Mouse (Mus musculus): ENCODE data around the gene Kcna6.

Kcna6 gene

DNA sequence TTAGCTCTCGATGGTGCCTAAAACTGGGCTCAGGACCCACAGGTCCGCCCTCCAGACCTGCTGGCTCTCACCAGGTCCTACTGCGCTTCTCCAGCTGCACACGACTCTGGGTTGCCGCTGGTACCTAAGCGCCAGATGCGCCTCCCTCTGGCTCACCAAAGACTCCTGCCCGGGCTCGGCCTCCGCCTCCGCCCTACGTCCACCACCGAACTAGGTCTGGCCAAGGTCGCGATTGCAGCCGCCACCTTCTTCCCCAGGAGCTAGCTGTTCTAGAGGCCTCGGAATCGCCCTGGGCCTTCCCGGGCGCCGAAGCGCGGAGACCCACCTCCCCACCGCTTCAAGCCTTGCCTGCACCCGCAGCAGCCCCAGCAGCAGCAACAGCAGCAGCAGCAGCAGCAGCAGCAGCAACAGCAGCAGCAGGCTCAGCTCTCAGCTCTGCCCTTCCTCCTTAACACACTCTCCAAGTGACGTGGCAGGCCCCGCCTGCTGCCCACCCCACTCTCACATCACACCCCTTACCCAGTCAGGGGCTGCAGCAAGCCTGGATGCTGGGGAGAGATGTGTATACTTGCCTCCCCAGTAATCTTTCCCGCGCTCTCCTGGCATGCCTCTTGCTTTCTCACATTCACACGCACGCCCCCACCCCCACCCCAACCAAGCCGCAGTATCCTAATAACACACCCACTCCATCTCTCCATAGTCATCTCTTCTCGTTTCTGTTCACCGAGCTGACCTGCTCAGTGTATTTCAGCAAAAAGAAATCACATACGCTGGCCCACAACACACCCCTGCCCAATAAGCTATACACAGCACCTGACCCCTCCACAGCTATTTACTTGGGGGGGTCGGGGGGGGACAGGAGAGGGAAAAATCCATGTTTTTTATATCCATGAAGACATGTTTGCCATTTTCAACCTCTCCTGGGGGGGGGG is at the start of gene Kcna6:
Gene Kcna6, minus strand, starts transcription at position 464 of the 932 bp plus-strand sequence.
- no peak for DNase-seq (ENCODE audit: low spot score in 2 of 2)

DNA sequence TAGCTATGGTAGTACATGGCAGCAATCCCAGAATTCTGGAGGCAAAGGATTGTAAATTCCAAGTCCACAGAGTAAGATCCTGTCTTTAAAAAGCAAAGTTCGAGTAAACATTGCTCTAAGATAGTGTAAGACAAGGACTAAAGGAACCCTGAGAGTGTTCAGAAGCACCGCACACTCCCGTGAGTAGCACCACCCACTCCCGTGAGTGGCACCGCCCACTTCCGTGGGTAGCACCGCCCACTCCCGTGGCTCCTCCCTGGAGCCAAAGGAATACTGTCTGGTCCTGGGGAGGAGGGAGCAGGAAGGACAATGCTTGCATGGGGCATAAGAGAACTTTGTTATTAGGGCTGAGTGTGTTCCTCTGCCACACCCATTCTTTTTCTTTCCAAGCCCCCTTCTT is 48.4 kb upstream of the Kcna6 start:
- DNase-seq (ENCODE audit: low spot score in 2 of 2), result no peak

DNA sequence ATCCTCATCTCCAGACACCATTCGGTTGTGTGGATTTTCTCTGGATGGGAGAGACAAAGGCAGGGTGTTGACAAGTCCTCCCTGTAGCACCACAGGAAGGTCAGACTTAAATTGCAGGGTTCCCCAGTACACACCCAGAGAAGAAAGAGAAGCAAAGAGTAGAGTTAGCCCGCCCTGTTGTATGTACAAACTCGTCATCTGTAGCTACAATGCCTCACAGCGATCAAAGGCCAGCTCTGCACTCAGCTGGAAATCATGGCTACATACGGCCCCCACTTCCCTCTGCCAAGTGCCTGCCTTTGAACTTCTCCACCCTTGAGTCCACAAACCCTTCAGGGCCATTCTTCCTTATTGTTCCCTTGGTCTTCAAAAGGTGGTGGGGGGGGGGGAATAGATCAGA is 43.7 kb upstream of the Kcna6 start:
- no peak for DNase-seq (ENCODE audit: low spot score in 2 of 2)

DNA sequence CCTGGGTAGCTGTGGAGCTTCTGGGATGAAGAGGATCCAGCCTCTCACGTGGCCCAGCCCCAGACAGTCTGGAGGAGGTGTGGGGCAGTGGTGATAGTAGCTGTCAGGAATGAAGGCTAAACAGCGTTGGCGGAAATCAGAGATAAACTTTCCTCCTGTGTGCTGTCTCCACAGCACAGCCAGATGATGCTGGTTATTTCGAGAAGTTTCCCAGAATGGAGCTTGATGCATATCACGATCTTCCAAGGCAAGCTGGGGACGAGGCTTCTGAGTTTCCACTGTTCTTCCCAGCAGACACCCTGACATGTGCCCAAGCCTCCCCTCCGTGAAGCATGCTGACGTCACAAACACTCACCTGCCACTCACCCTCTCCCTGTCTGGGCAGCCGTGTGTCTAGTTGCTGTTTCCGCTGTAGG is 43.2 kb upstream of the Kcna6 start:
- no peak for DNase-seq (ENCODE audit: low spot score in 2 of 2)

DNA sequence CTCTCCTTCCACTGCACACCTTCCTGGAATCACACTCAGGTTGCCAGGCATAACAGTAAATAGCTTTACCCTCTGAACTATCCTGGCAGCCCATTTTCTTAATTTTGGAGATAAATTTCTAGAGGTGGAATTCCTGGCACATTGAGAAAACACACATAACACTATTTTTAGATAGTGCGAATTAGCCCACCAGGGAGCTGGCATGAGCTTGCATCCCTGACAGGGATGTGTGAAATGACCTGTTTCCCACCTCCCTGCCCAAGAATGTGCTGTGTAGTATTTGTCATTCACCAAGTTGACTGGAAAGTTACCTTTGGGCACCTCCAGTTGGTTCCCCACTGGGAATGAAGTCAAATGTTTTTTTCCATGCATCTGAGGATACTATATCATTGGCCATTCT is 42.6 kb upstream of the Kcna6 start:
- no peak for DNase-seq (ENCODE audit: low spot score in 2 of 2)

DNA sequence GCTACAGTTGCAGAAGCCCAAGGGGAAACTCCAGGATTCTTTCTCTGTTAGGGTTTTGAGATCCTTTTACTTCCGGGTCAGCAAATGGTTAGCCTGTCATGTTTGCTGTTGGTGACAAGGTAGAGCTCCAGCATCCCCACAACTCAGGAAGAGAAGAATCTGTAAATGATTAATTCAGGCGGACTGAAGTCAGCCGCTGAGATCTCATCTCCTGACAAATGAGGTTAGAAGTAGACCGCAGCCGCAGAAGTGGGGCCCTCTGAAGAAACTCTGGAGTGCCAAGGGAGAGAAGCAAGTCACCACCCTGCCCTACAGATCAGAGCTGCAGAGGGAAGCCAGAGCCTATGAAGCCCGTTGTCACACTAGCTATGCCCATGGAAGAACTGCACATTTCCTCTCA is 37.4 kb upstream of the Kcna6 start:
- no peak for DNase-seq (ENCODE audit: low spot score in 2 of 2)

DNA sequence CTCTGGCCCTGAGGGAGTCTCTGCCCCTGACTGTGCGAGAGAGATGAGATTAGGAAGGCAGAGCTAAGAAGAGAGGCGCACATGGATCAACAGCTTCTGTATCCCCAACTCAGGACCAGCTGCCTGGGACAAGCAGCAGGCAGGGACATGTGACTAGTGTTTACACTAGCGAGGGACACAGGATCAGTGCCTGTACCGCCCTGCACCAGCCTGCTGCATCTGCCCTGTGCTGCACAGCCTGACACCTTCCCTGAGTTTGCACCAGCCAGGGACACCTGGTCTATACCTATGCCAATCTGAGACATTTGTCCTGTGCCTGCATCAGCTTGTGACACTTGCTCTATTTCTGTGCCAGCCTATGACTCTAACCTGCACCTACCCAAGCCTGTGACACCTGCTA is 33.4 kb upstream of the Kcna6 start:
- DNase-seq (ENCODE audit: low spot score in 2 of 2), result no peak

DNA sequence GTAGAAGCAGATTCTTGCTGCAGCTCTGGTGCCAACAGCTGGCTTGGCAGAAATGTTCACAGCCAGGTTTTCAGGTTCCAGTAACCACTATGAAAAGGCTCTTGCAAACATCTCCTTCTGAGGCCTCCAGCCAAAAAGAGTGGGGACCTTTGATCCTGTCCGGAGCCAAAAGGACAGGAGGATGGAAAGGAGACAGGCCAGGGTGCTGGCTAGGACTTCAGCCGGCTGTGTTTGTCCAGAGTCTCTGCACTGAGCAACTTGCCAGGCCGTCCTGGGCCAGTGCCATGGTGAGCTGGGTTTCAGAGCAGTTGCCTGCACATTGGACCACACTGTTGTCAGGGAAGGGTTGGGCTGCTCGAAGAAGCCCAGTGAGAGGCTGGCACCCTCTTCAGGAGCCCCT is 31.9 kb upstream of the Kcna6 start:
- no peak for DNase-seq (ENCODE audit: low spot score in 2 of 2)

DNA sequence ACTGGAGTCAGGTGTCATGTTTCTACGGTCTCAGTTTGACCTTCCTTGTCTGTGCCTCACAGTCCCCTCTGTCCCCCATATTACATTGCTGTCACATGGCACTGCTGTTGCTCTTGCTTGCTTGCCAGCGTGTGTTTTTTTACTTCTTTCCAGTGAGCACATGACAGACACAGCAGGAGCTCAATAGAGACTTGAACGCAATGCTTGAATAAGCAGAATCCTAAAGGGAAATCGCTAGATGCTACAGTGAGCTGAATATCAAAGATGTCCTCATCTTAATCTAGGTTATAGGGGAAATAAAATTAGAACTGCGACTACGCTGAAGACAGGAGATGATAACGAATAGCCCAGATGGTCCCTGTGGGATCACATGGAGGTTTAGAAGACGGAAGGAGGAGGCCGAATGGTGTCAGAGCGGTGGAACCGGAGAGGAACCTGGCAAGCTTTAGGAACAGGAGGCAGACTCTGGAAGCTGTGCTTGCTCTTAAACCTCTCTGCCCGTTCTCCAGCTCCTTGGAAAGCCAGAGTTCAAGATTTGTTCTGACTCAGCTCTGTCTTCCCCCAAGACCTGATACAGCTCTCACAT is 29.8 kb upstream of the Kcna6 start:
- no peak for DNase-seq (ENCODE audit: low spot score in 2 of 2)

DNA sequence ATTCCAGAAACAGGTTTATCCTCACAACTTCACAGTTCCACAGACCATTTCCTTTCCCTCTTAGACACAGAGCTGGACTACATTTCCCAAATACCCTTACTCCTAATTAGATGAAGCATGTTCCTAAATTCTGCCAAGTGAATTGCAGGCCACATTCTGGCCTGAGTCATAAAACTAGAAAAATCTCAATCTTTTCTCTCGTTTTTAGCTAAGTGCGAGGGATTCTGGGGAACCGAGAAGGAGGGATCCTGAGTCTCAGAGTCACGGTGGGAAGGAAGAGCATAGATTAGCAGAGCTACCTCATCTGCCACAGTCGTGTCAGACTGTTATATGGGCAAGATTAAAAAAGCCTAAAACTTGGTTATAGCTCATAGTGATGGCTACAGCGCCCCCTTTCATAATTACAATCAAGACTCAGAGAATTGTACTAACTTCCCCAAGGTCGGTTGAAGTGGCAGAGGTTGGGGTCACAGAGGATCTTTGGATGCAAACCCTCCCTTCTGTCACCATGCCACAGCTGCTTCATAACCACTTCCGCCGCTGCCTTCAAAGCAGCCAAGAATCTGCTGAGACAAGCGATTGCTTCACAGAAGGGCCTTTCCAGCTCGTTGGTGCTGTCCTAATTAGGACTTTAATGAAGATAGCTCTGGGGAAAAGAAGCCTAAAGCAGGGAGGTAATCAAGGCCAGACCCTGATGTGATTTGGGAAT is 28.6 kb upstream of the Kcna6 start:
- no peak for DNase-seq (ENCODE audit: low spot score in 2 of 2)

DNA sequence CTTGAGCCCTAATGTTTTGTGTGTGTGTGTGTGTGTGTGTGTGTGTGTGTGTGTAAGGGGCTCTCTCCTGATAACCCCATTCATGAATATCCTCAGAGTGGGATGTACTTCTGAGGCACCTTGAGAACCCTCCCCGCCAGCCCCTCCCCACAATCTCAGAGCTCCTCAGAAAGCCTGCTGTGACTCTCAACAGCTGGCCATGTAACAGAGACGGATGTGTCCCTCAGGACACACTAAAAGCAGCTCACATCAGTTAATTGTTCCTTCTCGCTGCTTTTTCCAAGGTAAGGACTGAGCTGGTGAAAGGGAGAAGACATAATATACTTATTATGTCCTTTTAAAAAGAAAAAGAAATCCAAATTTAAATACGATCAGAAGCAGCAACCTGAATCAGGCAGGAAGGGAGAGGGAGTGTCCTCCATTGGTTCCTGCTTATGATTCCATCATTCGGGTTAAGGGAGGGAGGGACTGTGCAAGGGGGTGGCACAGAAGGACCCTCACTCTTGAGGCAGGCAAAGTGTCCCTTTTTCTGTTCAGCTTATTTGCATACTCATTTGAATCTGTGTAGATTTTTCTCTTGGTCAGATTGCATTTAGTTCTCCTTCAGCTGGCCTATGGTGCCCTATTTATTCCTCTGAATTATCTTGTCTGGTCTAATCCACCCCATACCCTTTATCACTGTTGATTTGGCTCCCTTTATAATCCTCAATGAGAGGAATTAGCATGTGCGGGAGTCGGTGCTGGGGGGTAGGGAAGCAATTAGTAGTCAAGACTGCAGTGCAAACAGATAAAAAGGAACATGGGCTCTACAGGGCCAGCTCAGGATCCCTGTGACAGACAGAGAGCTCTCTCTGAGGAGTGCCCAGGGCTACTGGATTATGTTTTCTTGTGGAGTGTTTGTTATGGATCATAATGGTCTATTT is 27.4 kb upstream of the Kcna6 start:
- no peak for DNase-seq (ENCODE audit: low spot score in 2 of 2)

DNA sequence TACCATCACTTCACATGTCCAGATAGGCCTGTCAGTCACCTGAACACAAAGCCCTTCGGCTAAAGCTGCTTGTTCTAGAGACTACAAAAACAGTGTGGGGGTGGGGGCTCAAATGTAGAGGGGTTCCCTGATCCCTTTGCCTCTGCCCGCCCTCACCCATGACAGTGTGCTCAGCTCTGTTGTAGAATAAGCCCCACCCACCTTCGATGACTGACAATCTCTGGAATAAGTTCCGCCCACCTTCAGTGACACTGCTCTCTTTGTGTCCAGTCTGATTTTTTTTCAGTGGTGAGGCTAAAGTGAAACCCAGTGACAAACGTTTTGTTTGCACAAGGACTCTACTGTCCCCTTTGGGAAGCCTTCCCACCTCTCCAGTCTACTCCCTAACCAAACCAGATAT is 26.1 kb upstream of the Kcna6 start:
- no peak for DNase-seq (ENCODE audit: low spot score in 2 of 2)

DNA sequence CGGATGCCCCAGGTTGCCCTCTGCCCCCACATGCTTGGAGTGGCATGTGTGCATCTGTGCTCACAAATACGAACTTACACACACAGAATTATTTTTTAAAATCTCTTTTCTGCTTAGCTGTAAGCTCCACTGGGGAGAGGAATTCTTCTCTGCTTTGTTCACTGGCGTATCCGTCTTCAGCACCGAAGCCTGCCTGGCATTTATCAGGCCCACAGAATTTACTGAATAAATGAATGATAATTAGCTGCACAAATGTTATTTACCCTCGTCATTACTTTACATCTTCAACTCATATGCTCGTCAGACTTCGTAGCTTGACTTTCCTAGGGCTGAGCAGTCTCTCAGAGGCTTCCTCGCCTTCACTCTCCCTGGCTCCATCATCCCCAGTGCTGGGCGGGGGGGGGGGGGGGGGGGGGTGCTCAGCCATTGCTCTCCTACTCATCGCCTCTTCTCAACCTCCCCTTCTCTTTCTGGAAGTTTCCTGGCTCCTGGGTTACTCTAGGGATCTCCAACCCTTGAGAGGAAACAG is 24.2 kb upstream of the Kcna6 start:
- DNase-seq (ENCODE audit: low spot score in 2 of 2), result no peak

DNA sequence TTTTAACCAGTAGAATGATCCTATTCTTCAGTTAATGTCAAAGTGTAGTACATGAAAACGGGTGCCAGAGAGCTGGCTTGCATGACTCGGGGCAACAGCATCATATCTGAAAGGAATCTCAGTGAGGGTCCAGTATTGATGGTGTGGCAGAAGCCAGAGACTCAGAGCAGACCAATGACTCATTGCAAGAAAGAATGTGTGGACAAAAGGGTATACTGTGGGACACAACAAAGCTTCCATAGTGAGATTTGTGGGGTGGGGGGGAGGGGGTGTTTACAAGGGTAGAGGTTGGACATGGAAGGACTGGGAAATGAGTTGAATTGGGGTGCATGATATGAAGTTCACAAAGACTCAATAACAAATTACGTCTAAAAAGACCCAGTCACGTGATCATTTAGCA is 20.9 kb upstream of the Kcna6 start:
- no peak for DNase-seq (ENCODE audit: low spot score in 2 of 2)

DNA sequence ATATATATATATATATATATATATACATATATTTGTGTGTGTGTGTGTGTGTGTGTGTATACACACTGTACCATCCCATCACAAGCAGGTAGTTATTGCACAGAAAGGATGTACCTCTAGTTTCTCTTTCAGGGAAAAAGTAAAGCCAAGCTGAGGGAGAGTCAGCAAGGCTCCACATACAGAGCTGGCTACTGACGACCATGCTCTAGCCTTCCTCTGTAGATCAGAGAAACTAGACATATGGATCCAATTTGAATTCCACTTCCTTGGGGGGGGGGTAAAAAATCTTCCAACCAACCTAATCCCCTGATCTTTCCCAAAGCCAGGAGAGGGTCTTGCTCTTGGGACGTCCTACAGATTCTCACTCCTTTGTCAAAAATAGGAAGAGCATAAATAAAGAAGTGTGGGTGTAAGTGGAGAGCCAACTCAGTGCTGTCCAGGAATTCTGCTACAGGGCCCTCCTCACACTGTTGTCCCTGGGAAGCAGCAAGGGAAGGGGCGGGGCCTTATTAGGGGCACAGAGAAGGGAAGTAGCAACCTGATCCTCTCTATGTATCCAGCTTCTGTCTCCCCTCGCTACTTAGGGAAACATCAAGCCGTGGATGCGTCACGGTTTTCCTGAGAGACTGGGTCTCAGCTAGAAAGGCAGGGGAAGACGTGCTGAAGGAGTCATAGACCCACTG is 15.4 kb upstream of the Kcna6 start:
- no peak for DNase-seq (ENCODE audit: low spot score in 2 of 2)

DNA sequence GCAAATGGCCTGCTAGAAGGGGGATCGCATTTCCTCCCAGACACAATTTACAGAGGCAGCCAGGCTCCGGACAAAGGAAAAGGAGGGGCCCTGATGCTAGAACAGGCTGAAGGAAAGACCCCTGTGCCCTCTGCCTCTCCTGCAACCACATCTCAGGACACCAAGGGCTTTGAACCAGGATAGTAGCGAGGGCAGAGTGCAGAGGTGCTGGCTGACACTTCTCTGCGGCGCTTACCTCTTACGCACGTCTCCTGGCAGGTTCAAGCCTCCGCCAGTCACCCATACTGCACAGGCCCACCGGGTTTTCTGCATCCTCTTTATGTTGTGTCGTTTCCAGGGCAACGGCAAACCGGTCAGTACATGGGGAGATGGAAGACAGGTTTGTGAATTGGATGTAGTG is 12.0 kb upstream of the Kcna6 start:
- DNase-seq (ENCODE audit: low spot score in 2 of 2), result no peak

DNA sequence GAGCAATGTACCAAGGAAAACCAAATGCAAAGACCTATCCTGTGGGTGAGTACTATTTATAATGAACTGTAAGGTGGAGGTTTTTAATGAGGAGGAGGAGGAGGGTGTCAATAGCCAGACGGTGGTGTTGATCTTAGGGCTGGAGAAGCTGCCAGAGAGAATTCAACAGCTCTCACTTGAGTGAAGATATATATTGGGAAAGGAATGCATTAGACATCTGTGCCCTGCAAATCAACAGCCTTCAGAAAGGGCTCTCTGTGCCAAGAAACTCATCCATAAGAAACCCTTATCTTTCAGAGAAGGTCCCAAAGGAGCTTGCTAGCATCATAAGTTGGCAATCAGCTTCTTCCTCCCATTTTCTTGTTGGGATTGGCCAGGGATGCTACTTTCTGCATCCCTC is 5.4 kb upstream of the Kcna6 start:
- no peak for DNase-seq (ENCODE audit: low spot score in 2 of 2)

DNA sequence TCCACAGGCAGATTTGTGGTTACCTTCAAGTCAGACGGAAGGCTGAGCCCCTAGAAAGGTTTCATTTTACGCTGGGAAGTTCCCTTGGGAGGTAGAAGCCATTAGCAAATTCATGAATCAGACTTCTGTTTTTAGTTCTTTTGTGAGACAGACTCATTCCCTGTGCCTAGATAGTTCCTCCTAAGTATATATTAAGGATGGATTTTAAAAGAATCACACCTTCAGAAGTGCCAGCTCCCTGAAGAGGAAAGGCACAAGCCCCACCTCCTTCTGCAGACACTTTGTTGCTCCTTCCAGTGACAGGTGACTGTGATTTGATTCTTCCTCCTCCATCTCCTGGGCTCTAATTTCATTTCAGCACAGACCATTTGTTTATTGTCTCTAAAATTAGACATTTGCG is 2.1 kb upstream of the Kcna6 start:
- DNase-seq (ENCODE audit: low spot score in 2 of 2), result no peak

DNA sequence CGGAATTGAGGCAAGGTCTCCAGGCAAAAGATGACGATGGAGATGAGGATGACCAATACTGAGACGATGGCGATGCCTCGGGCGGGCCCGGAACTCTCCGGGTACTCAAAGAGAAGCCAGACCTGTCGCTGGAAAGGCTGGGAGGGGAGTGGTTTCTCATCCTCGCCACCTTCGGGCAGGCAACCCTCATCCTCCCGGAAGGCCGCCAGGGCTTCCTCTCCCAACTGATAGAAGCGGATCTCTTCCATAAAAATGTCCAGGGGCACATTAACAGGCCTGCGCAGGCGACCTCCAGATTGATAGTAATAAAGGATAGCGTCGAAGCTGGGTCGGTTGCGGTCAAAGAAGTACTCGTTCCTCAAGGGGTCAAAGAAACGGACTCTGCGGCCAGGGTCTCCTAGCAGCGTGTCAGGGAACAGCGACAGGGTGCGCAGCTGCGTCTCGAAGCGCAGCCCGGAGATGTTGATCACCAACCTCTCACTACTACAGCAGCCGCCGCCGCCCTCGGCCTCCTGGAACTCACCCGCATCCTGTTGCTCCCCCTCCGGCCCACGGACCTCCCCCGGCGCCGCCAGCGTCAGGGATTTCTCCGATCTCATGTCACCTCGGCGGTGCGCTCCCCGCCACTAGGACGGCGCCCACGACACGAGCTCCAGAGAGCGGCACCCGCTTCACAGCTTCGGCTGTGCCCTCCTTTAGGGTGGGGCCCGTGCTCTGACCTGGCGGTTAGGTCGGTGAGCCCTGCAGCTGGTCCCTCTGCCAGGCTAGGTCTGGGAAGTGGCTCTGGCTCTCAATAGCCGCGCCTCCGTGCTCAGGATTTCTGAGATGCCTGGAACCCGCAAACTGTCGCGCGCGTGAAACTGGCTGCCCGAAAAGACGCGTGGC is 906 bp downstream of the Kcna6 start:
- no peak for DNase-seq (ENCODE audit: low spot score in 2 of 2)

DNA sequence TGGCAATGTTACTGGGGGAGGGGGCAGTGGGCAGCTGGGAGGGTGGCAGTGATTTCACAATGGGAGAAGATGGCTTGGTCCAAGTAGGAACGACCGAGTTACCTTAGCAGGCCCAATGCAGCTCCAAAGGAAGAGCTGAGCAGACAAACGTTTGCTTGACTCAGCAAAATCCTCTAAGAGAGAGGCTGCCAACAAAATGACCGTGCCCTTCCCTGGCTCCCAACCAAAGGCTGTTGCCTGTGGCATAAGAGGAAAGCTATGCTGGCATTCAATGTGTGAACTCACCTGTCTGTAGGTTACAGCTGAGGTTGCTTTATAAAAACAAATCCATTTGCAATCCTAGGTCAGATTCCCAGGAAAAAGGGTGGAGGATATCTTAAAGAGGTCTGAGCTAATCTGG is 3.5 kb downstream of the Kcna6 start:
- DNase-seq (ENCODE audit: low spot score in 2 of 2), result no peak

All from spleen, postnatal 4 days (tissue).